Mouse (Mus musculus): ENCODE data around the gene Ell2.
A peak's percentile ranks its signal among the peaks of the same experiment; 100 is the strongest.
"Not testable (repeated sequence)": the region's sequence is repeated elsewhere in the genome, so short reads cannot be mapped to it uniquely, and the experiment has no call there.

Ell2 gene

GRCm38 (mm10) chr13:75706457-75706856 lies at the start of gene Ell2:
Gene Ell2 (plus strand): TSS chr13:75706757.
- DNase-seq (ENCODE audit: low read depth): no peak

- no peak for DNase-seq (ENCODE audit: low read depth)
These were observed 21.1 kb upstream of the Ell2 start for GRCm38 (mm10) chr13:75685438-75685837.

DNA sequence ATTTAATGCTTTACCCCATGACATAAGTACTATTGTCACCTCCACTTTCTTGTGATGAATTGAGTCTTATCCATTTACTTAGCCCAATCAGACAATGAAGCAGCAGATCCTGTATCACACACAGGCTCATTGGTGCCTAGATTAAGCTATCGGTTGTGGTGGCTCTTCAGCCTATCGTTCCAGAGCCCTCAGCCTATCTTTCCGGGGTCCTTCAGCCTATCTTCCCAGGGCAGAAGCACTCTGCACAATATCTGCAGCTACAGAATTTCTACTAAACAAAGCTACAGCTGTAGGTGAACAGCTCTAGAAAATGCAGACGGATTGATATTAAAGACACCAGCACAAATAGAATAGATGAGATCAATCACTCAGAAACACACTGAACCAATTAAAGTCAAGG lies 19.6 kb upstream of the Ell2 start:
- DNase-seq (ENCODE audit: low read depth): no peak

GRCm38 (mm10) chr13:75691625-75692024 lies 14.9 kb upstream of the Ell2 start:
- DNase-seq (ENCODE audit: low read depth): no peak

- DNase-seq (ENCODE audit: low read depth): no peak
These were observed 13.5 kb upstream of the Ell2 start for GRCm38 (mm10) chr13:75693081-75693480.

GRCm38 (mm10) chr13:75702814-75703213 lies 3.7 kb upstream of the Ell2 start:
- DNase-seq (ENCODE audit: low read depth): no peak

GRCm38 (mm10) chr13:75706882-75707816 lies 592 bp downstream of the Ell2 start:
- peak; percentile 81 for DNase-seq (ENCODE audit: low read depth)

GRCm38 (mm10) chr13:75707821-75708636 lies 1.5 kb downstream of the Ell2 start:
- no peak for DNase-seq (ENCODE audit: low read depth)

DNA sequence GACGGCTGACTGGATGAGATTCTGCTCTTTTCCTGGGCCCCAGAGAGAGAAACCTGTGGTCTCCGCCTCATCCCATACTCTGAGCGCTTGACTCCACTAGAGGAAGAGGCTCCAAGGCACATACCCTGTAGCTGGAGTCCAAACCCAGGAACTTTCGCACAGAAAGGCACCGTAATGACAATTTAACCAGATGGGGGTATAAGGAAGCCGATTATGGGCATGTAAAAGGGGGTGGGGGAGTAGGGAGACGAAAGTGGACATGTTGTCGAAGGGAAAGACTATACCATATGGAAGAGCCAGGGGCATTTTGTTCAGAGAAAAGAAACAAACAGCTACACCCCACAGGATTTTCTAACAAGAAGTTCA lies 2.1 kb downstream of the Ell2 start:
- no peak for DNase-seq (ENCODE audit: low read depth)

DNA sequence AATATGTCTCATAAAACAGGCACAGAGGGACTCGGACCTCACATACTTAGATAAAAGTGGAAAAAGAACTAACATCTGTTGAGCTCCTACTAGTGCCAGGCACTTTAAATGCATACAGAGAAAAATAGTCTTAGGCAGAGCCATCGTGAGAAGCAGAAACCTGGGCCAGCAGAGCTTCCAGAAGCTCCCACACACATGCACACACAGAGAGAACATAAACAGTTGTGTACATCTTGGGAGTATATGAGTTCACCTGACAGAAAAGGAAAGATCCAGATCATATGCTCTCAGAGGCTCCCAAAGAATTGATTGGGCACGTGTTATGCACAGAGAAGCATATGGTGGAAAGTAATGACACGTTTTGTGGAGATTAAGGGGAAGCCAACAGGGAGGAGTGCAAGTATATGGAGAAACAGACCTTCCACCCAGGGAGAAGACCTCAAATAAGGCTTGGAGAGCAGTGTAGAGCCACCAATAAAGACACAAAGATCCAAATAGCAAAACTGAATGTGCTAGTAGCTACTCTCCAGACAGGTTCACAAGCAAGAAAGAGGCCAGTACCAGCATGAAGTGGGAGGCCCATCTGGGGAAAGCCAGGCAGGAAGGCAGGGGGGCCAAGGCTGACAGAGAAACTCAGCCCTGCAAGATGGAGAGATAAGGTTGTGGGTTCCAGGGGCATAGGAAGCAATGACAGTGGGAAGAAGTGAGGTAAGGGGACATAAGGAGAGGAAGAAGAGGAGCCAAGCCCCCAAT lies 2.6 kb downstream of the Ell2 start:
- DNase-seq (ENCODE audit: low read depth): no peak

- no peak for DNase-seq (ENCODE audit: low read depth)
These were observed 3.6 kb downstream of the Ell2 start for GRCm38 (mm10) chr13:75710152-75710551.

DNA sequence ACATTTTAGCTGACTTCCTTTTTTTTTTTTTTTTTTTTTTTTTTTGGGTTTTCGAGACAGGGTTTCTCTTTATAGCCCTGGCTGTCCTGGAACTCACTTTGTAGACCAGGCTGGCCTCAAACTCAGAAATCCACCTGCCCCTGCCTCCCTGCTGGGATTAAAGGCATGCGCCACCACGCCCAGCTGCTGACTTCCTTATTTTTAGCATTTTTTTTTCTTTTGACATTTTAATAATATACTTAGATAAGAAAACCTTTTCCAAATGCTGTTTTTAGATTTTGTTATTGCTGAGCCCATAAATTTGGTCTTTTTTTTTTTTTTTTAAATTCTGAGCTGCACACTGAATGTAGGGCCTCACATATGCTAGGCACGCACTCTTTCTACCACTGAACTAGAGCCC lies 5.0 kb downstream of the Ell2 start:
- DNase-seq (ENCODE audit: low read depth): not testable (repeated sequence)

DNA sequence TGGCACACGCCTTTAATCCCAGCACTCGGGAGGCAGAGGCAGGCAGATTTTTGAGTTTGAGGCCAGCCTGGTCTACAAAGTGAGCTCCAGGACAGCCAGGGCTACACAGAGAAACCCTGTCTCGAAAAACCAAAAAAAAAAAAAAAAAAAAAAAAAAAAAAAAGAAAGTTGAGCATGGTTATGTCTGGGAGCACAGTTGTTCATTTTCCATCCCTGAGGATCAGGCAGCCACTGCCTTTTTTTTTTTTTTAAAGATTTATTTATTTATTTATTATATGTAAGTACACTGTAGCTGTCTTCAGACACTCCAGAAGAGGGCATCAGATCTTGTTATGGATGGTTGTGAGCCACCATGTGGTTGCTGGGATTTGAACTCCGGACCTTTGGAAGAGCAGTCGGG lies 6.0 kb downstream of the Ell2 start:
- DNase-seq (ENCODE audit: low read depth): not testable (repeated sequence)

DNA sequence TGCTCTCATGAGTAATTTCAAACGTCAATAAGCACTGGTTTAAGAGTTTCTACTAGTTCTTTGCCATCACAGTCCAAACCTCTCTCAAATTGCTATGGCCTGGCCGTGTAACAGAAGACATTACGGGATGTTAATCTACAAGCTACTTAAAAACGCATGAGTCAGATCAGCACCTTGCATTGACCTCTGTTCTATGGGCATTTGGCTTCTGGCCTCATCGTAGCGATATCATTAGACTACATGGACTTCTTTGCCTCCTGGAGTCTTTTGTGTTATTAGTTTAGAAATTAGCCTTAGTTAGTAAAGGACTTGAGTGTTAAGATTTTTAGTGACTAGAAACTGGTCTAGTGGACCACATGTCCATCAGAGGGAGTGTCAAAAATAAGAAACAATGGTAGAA lies 7.8 kb downstream of the Ell2 start:
- DNase-seq (ENCODE audit: low read depth): no peak

- DNase-seq (ENCODE audit: low read depth): no peak
These were observed 11.2 kb downstream of the Ell2 start for GRCm38 (mm10) chr13:75717638-75718302.

- DNase-seq (ENCODE audit: low read depth): no peak
These were observed 11.8 kb downstream of the Ell2 start for GRCm38 (mm10) chr13:75718376-75718775.

GRCm38 (mm10) chr13:75719645-75720044 lies 13.1 kb downstream of the Ell2 start:
- no peak for DNase-seq (ENCODE audit: low read depth)

DNA sequence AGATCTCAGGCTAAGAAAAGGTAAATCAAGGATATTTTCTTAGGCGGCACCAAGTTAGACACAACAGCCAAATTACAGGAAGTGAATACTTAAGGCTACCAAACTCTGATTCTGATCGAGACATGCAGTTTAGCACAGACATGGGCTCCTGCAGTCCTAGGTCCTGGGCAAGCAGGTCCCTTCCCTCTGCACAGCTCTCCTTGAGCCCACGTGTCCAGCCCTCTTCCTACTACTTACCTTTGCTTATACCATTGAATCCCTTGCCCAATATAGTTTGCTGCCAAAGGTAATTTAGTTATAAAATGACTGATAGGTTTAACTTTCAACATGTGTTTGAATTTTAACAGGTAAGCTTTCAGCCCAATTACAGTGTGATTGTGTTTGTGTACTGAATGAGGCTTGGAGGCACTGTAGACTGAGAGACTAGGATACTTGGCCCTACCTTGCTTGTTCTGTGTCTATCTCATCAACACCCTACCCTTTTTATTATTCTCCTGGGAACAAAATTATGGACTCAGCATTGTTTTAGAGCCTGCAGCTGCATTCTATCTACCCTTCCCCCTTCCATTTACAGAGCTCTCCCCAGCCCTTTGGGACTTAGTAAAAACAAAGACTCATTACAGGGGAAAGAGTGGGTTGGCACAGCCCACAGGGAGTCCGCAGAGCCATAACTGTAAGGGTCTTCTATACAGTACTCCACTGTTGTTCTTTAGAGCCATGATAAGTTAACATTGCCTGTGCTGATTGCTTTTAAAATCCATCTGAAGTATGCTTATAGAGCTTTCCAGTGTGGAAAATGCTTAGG lies 20.2 kb downstream of the Ell2 start:
- no peak for DNase-seq (ENCODE audit: low read depth)

GRCm38 (mm10) chr13:75727932-75728331 lies 21.4 kb downstream of the Ell2 start:
- DNase-seq (ENCODE audit: low read depth): no peak

GRCm38 (mm10) chr13:75729834-75730233 lies 23.3 kb downstream of the Ell2 start:
- no peak for DNase-seq (ENCODE audit: low read depth)

DNA sequence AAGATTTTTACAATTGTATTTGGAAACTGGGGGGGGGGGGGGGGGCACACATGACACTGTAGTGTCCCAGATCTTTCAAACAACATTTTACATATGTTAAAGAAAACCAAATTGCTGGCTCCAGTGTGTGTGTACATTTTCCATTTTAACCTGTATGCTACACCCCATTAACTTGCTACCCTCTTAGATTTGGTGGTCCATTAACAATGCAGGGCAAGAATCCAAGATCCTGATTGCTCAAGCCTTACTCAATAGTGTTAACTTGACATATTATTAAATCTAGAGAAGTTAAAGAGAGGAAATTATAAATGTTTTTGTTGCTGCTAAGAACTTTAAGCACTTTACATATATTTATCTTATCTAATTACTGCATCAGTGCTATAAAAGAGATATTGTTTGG lies 24.2 kb downstream of the Ell2 start:
- no peak for DNase-seq (ENCODE audit: low read depth)
